Mouse (Mus musculus): Measurements from ENCODE around the gene Csf2rb2. TPM values are rescaled to one million over a fixed set of nuclear protein-coding genes. Genes with fewer than 3 reads are reported as not detected.

Gene Csf2rb2
- polyA plus RNA-seq, 1 experiment from 2014 or later, result 1.3 TPM

DNA sequence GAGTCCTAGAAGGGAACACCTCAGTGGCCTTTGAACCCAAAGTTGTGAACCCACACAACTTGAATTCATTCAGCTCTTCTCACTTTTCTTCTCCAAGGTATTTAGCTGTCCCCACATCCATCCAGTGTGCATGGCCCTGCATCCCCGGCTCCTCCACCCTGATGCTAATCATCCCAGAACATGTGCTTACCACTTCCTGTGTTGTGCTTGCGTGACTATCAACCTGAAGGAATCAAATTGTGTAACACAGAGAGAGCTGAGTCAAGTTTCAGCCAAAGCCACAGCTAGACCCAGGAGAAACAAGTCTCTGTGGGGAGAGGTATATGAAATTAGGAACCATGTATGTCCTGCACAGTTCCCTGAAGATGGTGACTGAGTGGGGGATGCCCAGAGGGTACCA is 27.2 kb downstream of the Csf2rb2 start:
- Histone ChIP-seq H3K27me3 (replicated peaks; ENCODE audit: control insufficient read depth, insufficient read depth, low read length) (no peaks in the 10 kb centered on the region), H3K9me3 (ENCODE audit: control insufficient read depth, low read length) (no peaks in the 10 kb centered on the region), H3K9ac (ENCODE audit: low read depth, low read length) (no peak overlapping the region), H3K4me1 (ENCODE audit: control insufficient read depth, insufficient read depth, low read length) (no peaks in the 10 kb centered on the region), H3K4me2 (ENCODE audit: low read depth, low read length) (no peak overlapping the region), H3K36me3 (ENCODE audit: control insufficient read depth, insufficient read depth, low read length) (no peaks in the 10 kb centered on the region), H3K27ac (replicated peaks; ENCODE audit: low read depth, low read length) (no peak overlapping the region), H3K4me3 (ENCODE audit: low read depth, low read length) (no peak overlapping the region)
- ATAC-seq (ENCODE audit: low read depth) (no peak), DNase-seq (ENCODE audit: low spot score) (no peak)
- 59% methylated on average over 2 of the region's 2 CpGs for WGBS

DNA sequence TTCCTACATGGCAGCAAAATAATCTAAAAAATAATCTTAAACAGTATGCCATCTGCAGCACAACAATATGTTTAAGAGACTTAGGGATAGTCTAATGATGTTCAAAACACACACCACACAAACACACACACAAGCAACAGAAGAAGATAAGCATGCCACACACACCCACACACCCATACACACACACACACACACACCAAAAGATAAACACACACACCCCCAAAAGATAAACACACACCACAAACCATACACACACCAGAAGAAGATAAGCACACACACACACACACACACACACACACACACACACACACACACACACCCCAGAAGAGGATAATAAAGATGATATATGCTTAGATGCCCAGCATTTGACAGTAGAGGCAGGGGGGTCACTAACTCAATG is 34.3 kb downstream of the Csf2rb2 start:
- no peak for DNase-seq (ENCODE audit: low spot score)
- Histone ChIP-seq H3K9me3 (ENCODE audit: control insufficient read depth, low read length) (0 out of 2 replicates have a peak, but pooled peaks cover 6% of the 10 kb centered on the region), H3K4me3 (ENCODE audit: low read depth, low read length) (no peak overlapping the region), H3K4me1 (ENCODE audit: control insufficient read depth, insufficient read depth, low read length) (no peaks in the 10 kb centered on the region), H3K4me2 (ENCODE audit: low read depth, low read length) (no peak overlapping the region), H3K27ac (replicated peaks; ENCODE audit: low read depth, low read length) (no peak overlapping the region), H3K9ac (ENCODE audit: low read depth, low read length) (no peak overlapping the region), H3K36me3 (ENCODE audit: control insufficient read depth, insufficient read depth, low read length) (no peaks in the 10 kb centered on the region), H3K27me3 (replicated peaks; ENCODE audit: control insufficient read depth, insufficient read depth, low read length) (no peaks in the 10 kb centered on the region)
- no peak for ATAC-seq (ENCODE audit: low read depth)

DNA sequence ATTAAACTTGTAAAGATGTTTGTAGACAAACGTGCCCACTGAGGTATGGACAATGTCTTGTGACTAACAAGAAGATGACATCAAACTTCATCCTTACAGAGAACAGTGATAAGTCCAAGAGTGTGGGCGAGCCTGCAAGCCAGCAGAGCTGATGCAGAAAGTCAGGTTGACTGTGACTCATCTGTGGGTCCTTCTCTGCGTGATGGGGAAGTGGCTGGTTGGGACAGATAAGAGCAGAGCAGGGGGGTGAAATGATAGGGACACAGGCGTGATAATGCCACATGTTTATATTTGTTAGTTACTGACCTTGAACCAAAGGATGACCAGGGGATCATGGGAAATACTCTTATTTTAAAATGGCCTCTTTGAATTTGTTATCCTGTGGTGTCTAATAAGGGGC is 37.7 kb downstream of the Csf2rb2 start:
- no peak for ATAC-seq (ENCODE audit: low read depth)
- DNase-seq (ENCODE audit: low spot score), result no peak
- Histone ChIP-seq H3K27ac (replicated peaks; ENCODE audit: low read depth, low read length) (no peak overlapping the region), H3K9me3 (ENCODE audit: control insufficient read depth, low read length) (0 out of 2 replicates have a peak, but pooled peaks cover 6% of the 10 kb centered on the region), H3K9ac (ENCODE audit: low read depth, low read length) (no peak overlapping the region), H3K4me3 (ENCODE audit: low read depth, low read length) (no peak overlapping the region), H3K36me3 (ENCODE audit: control insufficient read depth, insufficient read depth, low read length) (no peaks in the 10 kb centered on the region), H3K4me2 (ENCODE audit: low read depth, low read length) (no peak overlapping the region), H3K4me1 (ENCODE audit: control insufficient read depth, insufficient read depth, low read length) (no peaks in the 10 kb centered on the region), H3K27me3 (replicated peaks; ENCODE audit: control insufficient read depth, insufficient read depth, low read length) (no peaks in the 10 kb centered on the region)
- 72% methylated on average over 4 of the region's 4 CpGs for WGBS

DNA sequence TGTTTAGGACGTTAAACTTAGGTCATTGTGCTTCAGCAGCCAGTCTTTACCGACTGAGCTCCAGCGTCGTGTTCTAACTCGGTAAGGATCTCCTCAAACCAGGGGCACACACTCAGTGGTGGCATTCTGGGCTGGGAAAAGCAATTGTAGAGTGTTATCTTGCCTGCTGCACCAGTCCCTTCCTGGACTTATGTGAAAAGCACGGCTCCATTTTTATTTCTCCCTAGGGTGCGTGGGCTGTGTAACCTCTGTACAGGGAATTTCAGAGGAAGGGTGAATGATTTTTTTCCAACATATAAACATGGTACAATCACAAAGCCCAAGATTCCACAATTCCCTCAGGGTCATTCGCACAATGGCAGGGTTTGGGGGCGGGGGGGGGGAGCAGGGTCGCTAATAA is 38.1 kb downstream of the Csf2rb2 start:
- DNase-seq (ENCODE audit: low spot score) (no peak), ATAC-seq (ENCODE audit: low read depth) (no peak)
- no peaks in the 10 kb centered on the region for H3K4me1 ChIP-seq (ENCODE audit: control insufficient read depth, insufficient read depth, low read length)
- no peak overlapping the region for H3K27ac ChIP-seq (replicated peaks; ENCODE audit: low read depth, low read length)
- no peak overlapping the region for H3K4me2 ChIP-seq (ENCODE audit: low read depth, low read length)
- H3K4me3 ChIP-seq (ENCODE audit: low read depth, low read length), result no peak overlapping the region
- 0 out of 2 replicates have a peak, but pooled peaks cover 6% of the 10 kb centered on the region for H3K9me3 ChIP-seq (ENCODE audit: control insufficient read depth, low read length)
- H3K9ac ChIP-seq (ENCODE audit: low read depth, low read length), result no peak overlapping the region
- no peaks in the 10 kb centered on the region for H3K27me3 ChIP-seq (replicated peaks; ENCODE audit: control insufficient read depth, insufficient read depth, low read length)
- 86% methylated on average over 10 of the region's 10 CpGs for WGBS
- no peaks in the 10 kb centered on the region for H3K36me3 ChIP-seq (ENCODE audit: control insufficient read depth, insufficient read depth, low read length)

DNA sequence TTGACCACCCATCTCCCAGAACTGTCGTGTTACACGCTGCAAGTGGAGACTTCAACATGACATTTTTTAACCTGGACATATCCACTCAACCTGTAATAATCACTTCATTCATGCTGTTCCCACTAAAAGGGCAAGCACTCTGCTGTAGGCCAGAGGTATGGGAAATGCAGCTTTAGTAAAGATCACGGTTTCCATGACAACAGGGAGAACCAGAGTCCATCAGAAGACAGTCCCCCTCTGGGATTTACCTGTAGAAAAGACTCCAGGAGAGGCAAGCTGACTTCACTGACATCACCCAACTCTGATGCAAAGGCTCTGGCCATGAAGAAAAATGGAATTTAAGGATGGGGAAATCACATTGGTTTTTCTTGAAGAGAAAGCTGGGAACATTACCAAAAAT is 42.2 kb downstream of the Csf2rb2 start:
- no peaks in the 10 kb centered on the region for H3K36me3 ChIP-seq (ENCODE audit: control insufficient read depth, insufficient read depth, low read length)
- H3K27me3 ChIP-seq (replicated peaks; ENCODE audit: control insufficient read depth, insufficient read depth, low read length), result no peaks in the 10 kb centered on the region
- DNase-seq (ENCODE audit: low spot score), result no peak
- no peak overlapping the region for H3K4me2 ChIP-seq (ENCODE audit: low read depth, low read length)
- H3K27ac ChIP-seq (replicated peaks; ENCODE audit: low read depth, low read length), result no peak overlapping the region
- ATAC-seq (ENCODE audit: low read depth), result no peak
- no peaks in the 10 kb centered on the region for H3K4me1 ChIP-seq (ENCODE audit: control insufficient read depth, insufficient read depth, low read length)
- WGBS, result 64% methylated on average over 3 of the region's 3 CpGs
- no peaks in the 10 kb centered on the region for H3K9me3 ChIP-seq (ENCODE audit: control insufficient read depth, low read length)
- H3K4me3 ChIP-seq (ENCODE audit: low read depth, low read length), result no peak overlapping the region
- no peak overlapping the region for H3K9ac ChIP-seq (ENCODE audit: low read depth, low read length)

DNA sequence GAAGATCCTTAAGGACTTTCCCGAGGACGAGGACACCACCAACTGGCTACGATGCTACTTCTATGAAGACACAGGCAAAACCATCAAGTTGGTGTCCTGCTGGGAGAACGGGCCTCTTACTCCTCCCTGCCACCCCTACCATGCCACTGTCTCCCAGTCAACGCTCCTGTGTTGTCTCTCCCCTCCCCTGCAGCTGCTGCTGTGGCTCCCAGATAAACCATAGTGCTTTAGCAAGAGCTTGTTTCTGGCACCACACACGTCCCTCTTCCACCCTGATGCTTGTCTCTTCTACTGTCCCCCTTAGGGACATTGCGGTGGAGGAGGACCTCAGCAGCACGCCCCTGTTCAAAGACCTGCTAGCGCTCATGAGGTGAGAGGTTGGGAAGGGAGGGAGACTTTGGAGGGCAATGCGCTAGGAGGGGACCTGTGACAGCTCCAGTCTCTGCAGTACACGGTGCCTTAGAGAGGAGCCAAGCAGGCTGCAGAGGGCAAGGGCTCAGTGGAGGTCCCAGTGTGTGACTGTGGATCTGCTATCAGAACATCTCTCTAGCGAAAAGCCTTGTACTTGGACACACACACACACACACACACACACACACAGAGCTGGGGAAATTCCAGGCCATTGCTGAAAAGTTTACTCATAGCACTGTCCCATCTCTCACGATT is 44.7 kb downstream of the Csf2rb2 start:
- Histone ChIP-seq H3K27me3 (replicated peaks; ENCODE audit: control insufficient read depth, insufficient read depth, low read length) (no peaks in the 10 kb centered on the region), H3K9ac (ENCODE audit: low read depth, low read length) (no peak overlapping the region), H3K36me3 (ENCODE audit: control insufficient read depth, insufficient read depth, low read length) (no peaks in the 10 kb centered on the region), H3K4me3 (ENCODE audit: low read depth, low read length) (no peak overlapping the region), H3K4me1 (ENCODE audit: control insufficient read depth, insufficient read depth, low read length) (no peaks in the 10 kb centered on the region), H3K27ac (replicated peaks; ENCODE audit: low read depth, low read length) (no peak overlapping the region), H3K9me3 (ENCODE audit: control insufficient read depth, low read length) (no peaks in the 10 kb centered on the region), H3K4me2 (ENCODE audit: low read depth, low read length) (no peak overlapping the region)
- ATAC-seq (ENCODE audit: low read depth) (no peak), DNase-seq (ENCODE audit: low spot score) (no peak)
- WGBS, result 68% methylated on average over 12 of the region's 13 CpGs

DNA sequence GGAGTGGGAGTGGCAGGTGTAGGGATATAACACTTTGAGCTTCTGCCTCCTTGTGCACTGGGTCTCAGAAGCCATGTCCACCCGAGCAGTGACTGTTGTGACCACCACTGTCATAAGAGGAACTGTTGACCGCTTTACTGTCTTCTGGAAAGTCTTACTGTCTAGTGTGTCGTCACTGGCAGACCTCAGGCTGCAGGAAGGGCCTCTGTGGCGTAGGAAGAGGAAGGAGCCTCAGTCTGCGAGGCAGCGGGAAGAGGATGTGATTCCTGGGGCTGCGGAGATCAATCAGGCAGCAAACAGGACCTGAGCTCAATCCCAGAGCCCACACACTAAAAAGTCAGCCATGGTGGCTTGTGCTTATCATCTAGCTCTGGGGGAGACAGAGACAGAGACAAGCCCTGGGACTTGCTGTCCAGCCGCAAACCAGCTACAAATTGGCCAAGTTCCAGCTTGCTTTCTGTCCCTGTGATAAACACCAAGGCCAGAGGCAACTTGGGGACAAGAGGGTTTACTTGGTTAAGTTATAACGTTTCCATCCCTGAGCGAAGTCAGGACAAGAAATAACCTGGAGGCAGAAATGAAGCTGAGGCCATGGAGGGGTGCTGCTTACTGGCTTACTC is 47.2 kb downstream of the Csf2rb2 start:
- Histone ChIP-seq H3K9me3 (ENCODE audit: control insufficient read depth, low read length) (no peaks in the 10 kb centered on the region), H3K9ac (ENCODE audit: low read depth, low read length) (no peak overlapping the region), H3K36me3 (ENCODE audit: control insufficient read depth, insufficient read depth, low read length) (no peaks in the 10 kb centered on the region), H3K4me1 (ENCODE audit: control insufficient read depth, insufficient read depth, low read length) (no peaks in the 10 kb centered on the region), H3K27ac (replicated peaks; ENCODE audit: low read depth, low read length) (no peak overlapping the region), H3K4me2 (ENCODE audit: low read depth, low read length) (no peak overlapping the region), H3K4me3 (ENCODE audit: low read depth, low read length) (no peak overlapping the region), H3K27me3 (replicated peaks; ENCODE audit: control insufficient read depth, insufficient read depth, low read length) (peaks cover 15% of the 10 kb centered on the region)
- no peak for ATAC-seq (ENCODE audit: low read depth)
- DNase-seq (ENCODE audit: low spot score), result peak; percentile 16
- WGBS, result 76% methylated on average over 10 of the region's 10 CpGs

DNA sequence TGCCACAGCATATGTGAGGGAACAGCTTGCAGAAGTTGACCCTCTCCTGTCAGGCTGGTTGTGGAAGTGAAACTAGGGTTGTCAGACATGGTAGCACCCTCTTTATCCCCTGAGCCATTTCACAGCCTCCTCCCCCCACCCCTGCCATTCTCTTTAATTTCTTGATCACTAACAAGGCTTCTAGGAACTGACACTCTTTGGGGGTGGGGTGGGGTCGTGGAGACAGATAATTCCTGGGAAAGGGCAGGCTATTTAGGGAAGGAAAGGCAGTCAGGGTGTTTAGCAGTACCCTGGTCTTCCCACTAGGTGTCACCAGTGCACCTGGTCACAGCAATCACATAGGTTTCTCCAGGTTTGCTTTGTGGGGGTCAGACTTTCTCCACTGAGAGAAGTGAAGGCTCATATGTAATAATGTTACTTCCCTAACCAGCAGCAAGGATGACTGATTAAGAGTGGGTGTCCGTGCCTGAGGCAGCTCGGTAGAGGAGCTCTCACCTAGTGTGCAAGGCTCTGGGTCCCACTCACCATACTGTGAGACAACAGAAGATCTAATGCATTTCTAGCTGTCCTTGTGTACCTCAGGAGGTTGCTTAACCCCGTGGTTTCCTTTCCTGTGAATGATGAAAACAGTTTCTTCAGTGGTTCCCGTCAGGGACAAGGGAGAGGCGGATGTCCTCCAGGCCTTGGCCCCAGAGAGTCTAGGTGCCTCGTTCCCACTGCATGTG is 48.0 kb downstream of the Csf2rb2 start:
- ATAC-seq (ENCODE audit: low read depth), result peak; percentile 26; the same call in 1 of the 2 replicates
- no peaks in the 10 kb centered on the region for H3K9me3 ChIP-seq (ENCODE audit: control insufficient read depth, low read length)
- WGBS, result 40% methylated on average over 7 of the region's 7 CpGs
- H3K27ac ChIP-seq (replicated peaks; ENCODE audit: low read depth, low read length), result no peak overlapping the region
- no peak overlapping the region for H3K4me2 ChIP-seq (ENCODE audit: low read depth, low read length)
- no peak overlapping the region for H3K4me3 ChIP-seq (ENCODE audit: low read depth, low read length)
- H3K4me1 ChIP-seq (ENCODE audit: control insufficient read depth, insufficient read depth, low read length), result no peaks in the 10 kb centered on the region
- peak; percentile 46 for DNase-seq (ENCODE audit: low spot score)
- H3K27me3 ChIP-seq (replicated peaks; ENCODE audit: control insufficient read depth, insufficient read depth, low read length), result peaks cover 15% of the 10 kb centered on the region
- H3K36me3 ChIP-seq (ENCODE audit: control insufficient read depth, insufficient read depth, low read length), result no peaks in the 10 kb centered on the region
- H3K9ac ChIP-seq (ENCODE audit: low read depth, low read length), result no peak overlapping the region

Data from embryonic facial prominence, embryonic 14.5 days (tissue).